Mouse (Mus musculus) CD4-positive, CD25-positive, alpha-beta regulatory T cell, adult 4 months (primary cell): ENCODE results near the gene Ppp1r12a. TPM values are rescaled to one million over a fixed set of nuclear protein-coding genes. Genes with fewer than 3 reads are reported as not detected.

Source experiments
- polyA plus RNA-seq, 2 experiments: library from polyadenylated mRNA; unstranded; fragments of 100-300 nt; shearing (Covaris generic); gene quantifications; one replicate each; pipeline ENCODE4 v1.2.1; 2017

Ppp1r12a gene
- polyA plus RNA-seq, 2 experiments from 2014 or later, result 272 to 280 TPM

Other genes with a start within 250 kb of the Ppp1r12a start
- not detected for gene Pawr, start 169.9 kb downstream of the Ppp1r12a start, polyA plus RNA-seq